Mouse (Mus musculus) liver, adult 2 months (tissue): ENCODE results near the gene Txnrd2.

Experiments used
- CTCF ChIP-seq: fragments of 200-500 bp; IDR thresholded peaks from 2 replicates; pipeline ENCODE4 v1.5.1; 2011; ENCODE audit warnings: low read depth, low read length, control low read depth
- POLR2A ChIP-seq: fragments of 200-500 bp; IDR thresholded peaks from 2 replicates; pipeline ENCODE4 v1.6.1; 2011; ENCODE audit warnings: low read length, control low read depth; ENCODE audit not compliant: insufficient read depth; ENCODE audit errors: extremely low read depth

DNA sequence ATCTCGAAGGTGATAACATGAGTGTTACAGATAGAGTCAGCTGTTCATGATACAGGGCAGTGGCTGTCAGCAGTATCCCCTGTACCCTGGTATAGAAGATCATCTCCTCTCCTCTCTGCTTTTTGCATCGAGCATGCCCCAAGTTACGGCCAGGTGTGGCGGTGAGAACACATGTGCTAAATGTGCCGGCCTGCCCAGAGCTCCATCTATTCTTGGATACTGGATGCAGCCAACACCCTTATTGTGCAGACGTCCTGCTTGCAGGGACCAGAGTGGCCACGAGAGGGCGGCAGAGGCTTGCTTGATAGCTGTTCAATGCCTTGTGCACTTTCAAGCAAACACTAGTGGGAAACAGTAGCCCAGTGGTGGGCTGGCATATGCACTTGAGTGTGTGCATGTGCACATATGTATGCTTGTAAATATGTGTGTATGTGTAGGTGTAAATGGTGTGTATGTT is 17.2 kb downstream of the Txnrd2 start:
- TF ChIP-seq POLR2A = no peak
- peak; percentile 100 for TF ChIP-seq CTCF
